Mouse (Mus musculus) c-Kit-positive CD71-positive TER-119-positive erythroid progenitor cells, embryonic 14.5 days (primary cell): ENCODE data around the gene Akap2.

ENCODE experiments used
- DNase-seq: peaks from one replicate; pipeline ENCODE4 v3.0.0-alpha.2; 2013; ENCODE audit warnings: low spot score

Gene Akap2

DNA sequence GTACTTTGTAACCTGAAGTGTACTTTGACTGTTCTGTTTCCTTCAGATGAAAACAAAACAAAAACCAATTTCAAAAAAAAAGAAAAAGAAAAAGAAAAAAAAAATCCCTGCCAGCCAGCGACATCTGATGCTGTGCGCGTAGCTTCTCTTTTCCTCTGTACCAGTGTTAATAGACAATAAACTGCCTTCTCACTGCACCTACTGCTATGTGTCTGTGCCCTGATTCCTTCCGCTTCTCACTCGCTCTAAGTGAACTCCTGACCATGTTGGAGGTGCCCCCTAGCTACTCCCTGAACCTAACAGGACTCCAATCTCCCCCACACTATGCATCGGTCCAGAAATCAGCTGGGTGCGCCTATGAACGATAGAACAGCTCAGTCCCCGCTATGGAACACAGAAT, at the start of gene Akap2:
Akap2 (plus strand) TSS at position 304 of the 400 bp plus-strand sequence.
- no peak for DNase-seq

DNA sequence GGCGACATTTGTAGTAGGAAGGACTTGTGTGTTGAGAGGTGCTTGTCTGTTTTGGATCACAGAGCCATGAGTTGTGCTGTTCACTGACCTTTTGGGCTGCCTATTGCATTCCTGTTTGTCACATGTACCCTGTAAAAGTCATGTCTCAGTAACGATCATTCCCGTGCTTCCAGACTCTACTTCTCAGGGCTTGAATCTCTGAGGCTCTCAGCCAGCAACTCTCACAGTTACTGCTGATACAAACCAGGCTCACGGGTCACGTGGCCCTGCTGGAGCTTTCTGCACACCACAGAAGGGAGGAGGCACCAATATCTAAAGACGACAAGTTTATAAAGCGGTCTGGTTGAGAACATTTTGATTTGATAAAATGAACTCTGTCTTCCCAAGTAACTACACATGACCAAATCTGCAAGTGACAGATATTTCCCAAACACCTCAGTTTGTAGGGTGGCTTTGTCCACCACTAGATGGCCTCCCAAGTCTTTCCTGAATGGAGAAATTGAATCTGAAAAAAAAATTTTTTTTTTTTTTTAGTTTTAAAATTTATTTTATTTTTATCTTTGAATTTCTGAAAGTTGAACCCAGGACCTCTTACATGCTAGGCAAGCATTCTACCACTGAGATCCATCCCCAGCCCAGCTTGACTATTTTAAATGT, 46.5 kb upstream of the Akap2 start:
- DNase-seq = no peak

DNA sequence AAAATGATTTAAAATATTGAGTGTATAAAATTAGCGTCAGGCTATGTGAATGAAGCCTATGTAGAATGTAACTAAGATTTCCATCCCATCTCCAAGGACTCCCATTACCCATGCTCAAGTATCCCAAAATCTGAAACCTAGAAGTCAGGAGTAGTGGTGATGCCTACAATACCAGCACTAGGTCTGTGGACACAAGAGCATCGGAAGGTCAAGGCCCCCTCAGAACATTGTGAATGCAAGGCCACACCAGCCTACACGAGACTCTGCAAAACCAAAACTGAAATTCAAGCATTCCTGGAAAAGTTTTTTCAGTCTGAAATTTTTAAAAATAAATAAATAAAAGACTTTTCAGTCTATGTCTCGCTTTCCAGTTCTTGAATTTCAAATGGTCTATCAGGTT, 44.9 kb upstream of the Akap2 start:
- no peak for DNase-seq

DNA sequence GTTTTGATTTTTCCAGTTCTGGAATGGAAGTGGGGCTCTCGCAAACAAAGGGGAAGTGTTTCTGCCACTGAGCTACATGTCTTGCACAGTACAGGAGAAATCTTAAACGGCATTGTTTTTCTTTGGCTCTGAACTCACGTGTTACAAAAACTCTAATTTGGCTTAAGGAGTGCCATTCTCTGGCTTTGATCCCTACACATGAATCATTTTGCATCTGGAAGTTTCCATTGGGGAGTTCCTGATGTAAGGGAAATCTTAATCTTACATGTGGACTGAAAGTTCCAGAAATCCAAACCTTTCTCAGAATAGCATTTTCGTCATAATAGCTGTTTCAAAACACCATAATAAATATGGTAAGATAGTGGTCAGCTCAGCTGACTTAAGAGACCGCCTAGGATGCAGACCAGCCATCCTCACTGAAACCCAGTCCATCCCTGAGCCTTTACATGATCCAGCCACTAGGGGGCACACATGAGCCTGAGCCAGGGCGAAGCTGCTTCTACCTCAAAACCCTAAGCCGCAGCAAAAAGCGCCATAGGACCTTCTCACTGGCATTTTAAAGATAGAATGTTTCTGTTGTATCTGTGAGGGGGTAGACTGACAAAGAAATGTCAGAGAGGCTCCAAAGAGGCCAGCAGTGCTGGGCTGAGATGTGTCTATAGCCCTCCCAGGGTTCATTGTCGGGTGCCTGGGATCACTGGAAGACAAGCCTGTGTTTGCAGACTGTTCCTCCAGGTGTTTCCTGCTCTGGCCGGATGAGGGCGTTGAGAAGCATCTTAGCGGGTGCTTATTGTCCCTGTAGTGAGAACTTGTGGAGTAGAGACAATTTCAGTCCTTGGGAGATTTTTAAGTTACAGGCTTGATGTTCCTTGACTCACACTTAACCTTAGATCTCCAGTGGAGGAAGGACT, 44.2 kb upstream of the Akap2 start:
- DNase-seq = peak; percentile 59

DNA sequence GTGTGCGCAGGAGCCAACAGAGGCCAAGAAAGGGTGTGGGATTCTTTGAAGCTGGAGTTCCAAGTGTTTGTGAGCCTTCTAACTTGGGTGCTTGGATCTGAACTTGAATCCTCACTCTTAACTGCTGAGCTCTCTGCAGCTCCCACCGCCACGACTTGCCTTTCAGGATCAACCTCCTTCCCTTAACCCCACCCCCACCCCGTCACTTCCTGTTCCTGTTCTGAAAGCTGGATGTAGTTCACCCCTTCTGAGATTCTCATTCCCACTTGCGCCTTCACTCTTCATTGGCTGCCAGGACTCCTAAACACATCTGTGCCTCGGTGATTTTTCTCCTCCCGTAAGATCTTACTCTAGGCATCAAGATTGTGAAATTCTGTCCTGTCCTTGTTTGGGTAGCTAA, 43.1 kb upstream of the Akap2 start:
- no peak for DNase-seq

DNA sequence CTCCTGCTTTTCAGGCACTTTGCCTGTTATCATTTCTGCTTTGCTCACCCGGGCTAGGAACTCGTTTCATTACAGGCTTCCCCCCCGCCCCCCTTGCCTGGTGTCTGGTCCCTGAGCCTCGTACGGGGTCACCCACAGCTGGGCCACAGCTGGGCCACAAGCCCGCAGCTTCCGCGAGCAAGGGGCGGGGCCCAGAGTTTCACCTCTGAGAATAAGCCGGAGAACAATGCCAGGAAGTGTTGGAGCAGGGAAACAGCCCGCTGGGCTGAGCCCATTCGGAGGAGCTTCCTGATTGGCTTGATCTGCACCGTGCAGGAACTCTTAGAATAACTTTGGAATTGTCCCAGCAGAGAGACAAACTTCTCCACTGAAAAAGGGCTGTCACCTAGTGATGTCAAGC, 42.1 kb upstream of the Akap2 start:
- no peak for DNase-seq

DNA sequence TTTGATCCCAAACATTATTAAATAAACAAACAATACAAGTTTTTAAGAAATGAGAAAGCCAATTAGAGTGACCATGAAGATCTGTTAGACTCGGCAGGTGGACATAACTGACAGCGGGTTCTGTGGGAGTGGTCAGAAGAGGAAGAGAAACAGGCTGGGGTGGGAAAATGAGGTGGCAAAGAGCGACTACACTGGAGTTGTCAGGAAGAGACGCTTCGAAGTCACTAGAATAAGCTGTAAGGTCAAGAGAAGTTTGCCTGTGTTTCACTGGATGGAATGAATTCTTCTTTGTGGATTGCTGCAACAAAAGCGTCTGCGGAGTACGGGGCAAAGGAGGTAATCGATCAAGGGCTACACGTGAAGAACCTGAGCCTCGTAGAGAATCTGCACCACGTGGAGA, 39.5 kb upstream of the Akap2 start:
- no peak for DNase-seq

DNA sequence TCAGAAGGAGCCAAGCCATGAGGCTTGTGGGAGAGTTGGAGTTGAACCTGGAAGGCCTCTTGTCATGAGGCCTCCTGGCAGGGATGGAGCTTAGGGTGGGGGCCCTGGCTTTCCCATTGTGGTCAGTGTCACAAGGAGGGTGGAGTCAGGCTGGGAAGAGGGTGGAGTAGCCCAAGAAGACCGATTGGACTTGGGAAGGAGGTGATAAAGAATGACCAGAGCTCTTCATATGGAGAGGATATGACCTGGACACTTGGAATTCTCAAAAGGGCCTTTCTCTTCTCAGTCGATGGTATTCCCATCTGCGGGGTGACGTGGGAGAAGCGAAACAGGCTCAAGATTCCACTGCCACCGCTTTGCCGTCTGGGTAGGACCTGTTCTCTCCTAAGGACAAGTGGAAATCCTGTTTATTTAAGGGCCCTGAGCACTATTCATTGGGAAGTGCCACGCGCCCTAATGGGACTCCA, 38.4 kb upstream of the Akap2 start:
- DNase-seq = no peak

DNA sequence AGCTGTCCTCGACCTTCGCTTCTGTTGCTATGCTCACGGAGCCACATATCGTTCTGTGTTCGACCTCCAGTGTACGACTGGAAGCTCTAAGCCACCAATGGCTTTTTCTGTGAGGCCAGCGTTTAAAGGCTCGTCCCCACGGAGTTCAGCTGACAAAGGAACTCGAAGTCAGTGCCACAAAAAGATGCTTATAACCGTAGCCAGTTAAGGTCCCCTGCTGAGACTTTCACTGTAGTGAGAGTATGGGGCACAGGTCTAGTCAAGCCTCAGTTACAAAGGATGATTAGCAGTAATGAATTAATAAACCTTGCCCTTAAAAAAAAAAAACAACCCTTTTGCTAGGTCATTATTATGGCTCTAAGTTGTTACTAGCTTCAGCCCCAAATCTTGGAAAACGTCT, 37.3 kb upstream of the Akap2 start:
- no peak for DNase-seq

DNA sequence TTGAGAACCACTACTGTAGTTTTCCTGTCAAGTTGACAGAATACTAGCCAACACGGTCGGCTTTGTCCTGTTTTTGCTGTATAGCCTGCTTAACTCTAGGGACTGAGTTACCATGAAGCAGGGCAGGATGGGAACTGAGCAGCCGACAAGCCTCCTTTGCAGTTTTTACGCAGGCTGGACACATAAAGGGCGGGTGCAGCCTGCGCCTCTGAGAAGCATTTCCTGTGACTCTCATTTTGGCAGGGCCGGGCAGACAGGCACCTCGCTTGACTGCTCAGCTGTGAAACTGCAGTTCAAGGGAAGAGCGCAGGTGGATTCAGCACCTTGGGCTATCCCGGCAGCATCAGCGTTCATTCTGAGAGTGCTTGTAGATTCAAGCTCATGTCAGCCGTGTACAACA, 35.9 kb upstream of the Akap2 start:
- no peak for DNase-seq

DNA sequence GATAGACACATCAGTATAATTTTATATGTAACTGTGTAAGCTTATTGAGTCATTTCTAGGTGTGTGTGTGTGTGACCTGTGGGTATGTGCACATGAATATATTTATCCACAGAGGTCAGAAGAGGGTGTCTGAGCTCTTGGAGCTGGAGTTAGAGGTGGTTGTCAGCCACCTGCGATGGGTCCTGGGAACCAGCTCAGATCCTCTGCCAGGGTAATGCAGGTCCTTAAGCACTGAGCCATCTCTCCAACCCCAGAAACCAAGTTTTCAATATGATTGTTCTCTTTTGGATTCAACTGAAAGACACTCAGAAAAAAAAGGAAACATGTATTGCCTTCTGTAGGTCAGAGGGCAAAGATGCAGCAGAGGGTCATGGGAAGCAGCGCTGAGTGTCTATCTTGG, 35.1 kb upstream of the Akap2 start:
- no peak for DNase-seq

DNA sequence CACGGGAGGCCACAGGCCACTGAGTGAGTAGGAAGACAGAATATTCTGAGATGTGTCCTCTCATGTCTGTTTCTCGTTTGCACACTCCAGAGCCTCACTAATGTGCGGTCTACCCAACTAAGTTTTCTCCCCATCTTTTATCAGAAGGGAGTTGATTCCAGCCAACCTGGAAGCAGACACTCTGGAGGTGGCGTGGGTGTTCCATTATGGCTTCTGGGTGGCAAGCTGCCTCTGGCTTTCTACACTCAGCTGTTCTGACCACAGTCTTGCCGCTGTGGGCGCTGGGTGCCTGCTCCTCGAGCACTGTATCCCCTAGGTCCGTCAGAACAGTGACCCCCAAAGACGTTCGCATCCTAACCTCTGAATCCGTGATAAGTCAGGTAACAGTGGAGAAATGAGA, 34.5 kb upstream of the Akap2 start:
- DNase-seq = no peak

DNA sequence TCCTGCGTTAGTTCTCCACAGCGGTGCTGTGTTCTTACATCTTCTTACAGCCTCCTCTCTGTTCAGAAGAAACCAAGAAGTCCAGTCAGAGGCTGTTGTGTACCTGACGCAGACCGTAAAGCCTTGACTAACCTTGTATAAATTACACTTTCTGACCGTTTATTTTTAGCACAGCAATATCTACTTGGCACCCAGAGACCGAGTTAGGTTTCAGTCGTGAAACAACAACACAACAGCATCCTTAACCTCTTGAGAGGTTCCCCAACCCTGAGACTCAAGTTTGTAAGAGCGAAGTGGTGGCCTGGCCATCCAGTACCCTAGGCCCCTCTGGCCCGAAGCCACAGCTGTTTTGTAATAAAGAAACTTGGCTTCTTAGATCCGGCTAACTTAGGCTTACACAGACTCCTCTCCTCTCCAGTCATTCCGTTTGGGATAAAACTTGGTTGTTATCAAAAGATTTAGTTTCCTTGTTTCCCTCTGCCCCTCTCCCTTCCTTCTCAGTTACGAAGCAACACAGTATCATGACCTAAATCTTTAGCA, 32.7 kb upstream of the Akap2 start:
- DNase-seq = no peak

DNA sequence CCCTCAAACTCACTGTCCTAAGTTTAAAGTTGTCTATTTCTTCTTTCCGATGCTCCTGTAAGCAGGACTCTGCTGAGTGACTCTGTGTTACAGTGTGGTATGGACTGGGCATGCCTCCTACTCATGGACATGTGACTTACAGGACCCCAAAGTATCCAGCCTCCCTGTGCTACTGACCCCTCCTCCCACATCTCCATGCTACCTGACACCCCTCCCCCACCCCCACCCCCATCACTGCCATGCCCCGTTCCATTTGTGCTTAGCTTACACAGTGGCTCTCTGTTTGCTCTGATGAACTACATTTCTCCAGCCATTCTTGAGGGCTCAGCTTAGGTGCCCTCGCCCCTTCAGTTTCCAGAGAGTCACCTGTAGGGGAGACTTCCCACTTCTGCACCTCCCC, 30.7 kb upstream of the Akap2 start:
- DNase-seq = no peak

DNA sequence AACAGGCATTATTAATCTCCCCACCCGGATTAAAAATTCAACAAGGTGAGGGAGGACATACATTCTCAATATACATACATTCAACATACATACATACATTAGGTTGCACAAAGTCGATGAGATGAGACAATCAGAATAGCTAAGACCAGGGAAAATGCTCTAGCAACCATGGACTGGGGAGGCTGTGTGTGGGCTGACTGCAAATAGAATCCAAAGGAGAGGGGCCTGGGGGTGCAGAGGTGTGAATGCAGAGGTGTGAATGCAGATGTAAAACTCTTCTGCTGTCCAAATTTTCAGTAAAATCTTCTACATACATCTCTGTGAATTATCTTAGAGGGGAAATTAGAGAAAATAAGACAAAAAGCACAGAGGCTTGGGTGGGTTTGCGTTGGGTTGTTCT, 29.9 kb upstream of the Akap2 start:
- DNase-seq = no peak

DNA sequence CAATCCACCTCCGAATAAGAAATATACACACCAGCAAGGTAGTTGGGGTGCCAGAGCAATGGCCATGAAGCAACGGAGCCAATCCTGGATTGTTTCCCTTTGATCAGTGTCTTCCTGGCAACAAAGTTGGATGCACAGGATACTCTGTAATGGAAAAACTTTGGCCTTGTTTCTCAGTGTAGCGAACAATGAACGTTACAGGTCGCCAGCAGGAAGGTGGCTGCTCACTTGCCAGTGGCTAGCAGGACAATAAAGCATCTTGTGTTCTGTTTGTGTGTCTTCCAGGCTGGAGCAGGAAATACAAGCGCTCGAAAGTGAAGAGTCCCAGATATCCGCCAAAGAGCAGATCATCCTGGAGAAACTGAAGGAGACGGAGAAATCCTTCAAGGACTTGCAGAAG, 29.3 kb upstream of the Akap2 start:
- no peak for DNase-seq

DNA sequence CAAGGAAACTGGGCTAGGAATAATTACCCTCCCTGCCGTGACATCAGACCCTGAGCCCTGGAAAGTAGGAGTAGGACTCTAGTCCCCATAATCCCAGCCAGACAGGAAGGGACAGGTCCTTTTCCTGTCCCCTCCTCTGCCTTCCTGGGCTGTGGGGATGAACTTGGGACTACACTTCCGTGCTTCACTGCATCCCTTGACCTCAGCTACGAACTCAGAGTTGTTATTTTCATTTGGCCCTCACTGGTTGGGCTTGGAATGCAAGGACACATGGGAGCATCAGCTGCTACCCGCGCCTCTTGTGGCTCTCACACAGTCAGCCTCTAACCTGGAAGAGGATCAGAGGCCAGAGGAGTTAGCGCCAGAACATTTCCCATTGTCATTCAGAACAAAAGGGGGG, 27.5 kb upstream of the Akap2 start:
- DNase-seq = no peak

DNA sequence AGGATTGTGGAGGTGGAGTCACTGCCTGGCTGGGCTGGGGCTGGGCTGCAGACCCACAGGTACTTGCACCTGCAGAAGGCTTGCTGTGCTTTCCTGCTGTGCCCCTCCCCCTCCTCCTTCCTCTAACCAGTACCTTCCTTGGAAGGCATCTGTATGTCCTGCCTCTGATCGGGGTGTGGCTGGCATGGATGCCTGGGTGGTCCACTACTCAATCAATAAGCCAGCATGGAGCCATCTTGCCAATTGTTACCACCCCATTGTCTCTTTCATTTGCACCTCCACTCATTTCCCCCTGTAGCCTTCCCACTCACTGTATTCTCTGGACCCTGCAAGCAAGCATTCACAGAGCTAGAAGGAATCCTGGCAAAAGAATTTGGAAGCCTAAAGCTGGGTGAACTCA, 26.7 kb upstream of the Akap2 start:
- DNase-seq = no peak

DNA sequence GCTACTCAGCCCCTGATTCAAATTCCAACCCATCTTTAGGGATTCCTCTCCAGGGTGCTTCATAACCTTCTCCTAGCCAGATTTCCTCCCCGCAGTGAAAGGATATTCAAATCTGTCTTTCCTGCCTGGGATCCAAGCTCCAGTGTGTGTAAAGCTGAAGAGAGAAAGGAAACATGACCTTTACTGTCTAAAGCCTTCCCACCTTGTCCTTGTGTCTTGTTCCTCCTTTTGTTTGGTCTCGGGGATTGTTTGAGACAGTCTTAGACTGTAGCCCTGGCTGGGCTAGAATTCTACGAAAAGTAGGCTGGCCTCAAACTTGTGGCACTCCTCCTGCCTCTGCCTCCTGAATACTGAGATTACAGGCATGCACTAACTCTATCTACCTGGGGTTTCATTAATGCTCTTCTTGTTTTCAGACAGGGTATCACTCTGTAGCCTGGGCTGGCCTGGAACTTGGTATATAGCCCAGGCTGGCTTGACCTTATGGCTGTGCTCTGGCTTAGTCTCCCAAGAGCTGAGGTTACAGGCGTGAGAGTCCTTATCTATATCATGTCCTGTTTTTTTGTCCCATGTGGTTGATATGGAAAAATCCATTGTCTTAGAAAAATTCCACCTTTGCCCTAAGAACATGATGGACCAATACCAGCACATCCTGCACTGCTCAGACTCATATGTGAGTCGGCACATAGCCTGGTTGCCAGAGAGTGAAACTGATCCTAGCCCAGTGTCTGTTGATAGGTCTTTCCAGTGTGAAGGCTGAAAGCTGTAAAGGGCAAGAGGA, 22.9 kb upstream of the Akap2 start:
- no peak for DNase-seq

DNA sequence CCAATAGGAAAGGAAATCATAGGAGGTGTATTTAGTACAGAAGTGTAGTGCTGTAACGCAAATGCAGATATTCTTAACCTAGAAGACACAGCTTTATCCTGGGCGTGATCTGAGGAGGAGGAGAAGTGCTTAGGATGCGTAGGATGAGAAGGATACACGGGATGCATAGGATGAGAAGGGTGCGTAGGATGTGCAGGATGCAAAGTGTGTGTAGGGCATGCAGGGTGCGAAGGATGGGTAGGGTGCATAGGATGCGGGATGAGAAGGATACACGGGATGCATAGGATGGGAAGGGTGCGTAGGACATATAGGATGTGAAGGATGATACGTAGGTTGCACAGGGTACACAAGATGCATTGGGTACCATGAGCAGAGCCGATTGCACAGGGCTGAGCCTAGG, 20.5 kb upstream of the Akap2 start:
- DNase-seq = no peak

DNA sequence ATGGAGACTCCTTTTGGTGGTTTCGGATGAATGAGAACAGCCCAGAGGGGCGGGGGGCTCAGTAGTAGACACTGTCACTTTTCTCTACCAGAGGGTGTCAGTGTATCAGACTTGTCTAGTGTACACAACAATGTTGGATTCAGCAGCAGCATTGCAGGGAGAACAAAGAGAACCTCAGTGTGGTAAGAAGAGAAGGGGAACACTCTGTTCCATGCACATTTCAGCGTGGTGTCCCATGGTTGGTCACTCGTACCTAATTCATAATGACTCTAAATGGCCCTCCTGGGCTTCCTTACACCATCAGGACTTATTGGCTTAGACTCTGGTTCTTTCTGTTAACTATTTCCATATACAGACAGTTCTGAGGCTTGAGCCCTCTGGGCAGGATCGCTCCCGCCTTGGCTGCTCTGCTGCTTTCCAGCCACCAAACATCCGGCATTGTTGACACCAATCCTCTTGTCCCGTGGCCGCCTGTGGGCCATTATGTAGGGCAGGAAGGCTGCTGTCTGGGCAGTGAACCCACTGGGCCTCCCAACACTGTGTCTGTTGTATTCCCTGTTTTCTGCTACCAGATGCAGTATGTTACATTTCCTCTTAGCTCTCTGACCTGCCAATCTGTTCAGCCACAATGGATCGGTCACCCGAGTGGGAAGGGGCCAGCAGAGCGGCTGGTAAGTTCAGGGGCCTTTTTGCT, 19.4 kb upstream of the Akap2 start:
- no peak for DNase-seq

DNA sequence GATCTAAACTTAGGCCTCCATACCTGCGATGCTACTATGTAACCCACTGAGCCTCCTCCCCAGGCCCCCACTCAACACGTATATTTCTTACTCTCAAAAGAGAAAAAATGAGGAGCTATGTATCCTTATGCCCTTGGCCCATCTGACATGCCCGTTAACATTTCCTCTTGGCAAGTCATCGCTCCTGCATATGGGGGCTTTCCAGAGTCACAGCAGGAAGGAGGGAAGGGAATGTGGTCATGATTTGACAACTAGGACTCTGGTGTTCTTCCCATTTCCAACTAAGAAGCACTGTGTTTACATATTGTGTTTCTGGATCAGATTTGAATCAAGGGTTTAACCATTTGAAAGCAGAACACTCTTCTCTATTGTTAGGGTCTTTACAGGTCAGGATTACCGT, 15.9 kb upstream of the Akap2 start:
- no peak for DNase-seq
